Mouse (Mus musculus) heart, embryonic 16.5 days (tissue): ENCODE measurements around the gene Map3k14. TPM values are rescaled to one million over a fixed set of nuclear protein-coding genes. Genes with fewer than 3 reads are reported as not detected.
A peak's percentile ranks its signal among the peaks of the same experiment; 100 is the strongest.

Experiments used
- ATAC-seq: fragments of 200-750 bp; cut with Nextera tagmentation; replicated peaks from 2 replicates; pipeline ENCODE4 v1.8.0; 2017; ENCODE audit warnings: moderate number of reproducible peaks; ENCODE audit not compliant: insufficient read depth, low FRiP score; ENCODE audit errors: extremely low read depth
- H3K27ac ChIP-seq: fragments of 300-500 bp; sonication (generic); 2 replicates; pipeline ENCODE4 v1.5.1; 2014; ENCODE audit warnings: mild to moderate bottlenecking, low read length, control low read depth, moderate library complexity
- H3K27me3 ChIP-seq: fragments of 300-500 bp; sonication (generic); 2 replicates; pipeline ENCODE4 v1.6.1; 2014; ENCODE audit warnings: low read length, mixed read lengths; ENCODE audit not compliant: control insufficient read depth, insufficient read depth
- H3K36me3 ChIP-seq: fragments of 300-500 bp; sonication (generic); 2 replicates; pipeline ENCODE4 v1.6.1; 2014; ENCODE audit not compliant: control insufficient read depth, insufficient read depth
- H3K4me1 ChIP-seq: fragments of 300-500 bp; sonication (generic); 2 replicates; pipeline ENCODE4 v1.6.1; 2014; ENCODE audit warnings: low read length, mixed read lengths; ENCODE audit not compliant: control insufficient read depth, insufficient read depth
- H3K4me2 ChIP-seq: fragments of 300-500 bp; sonication (generic); 2 replicates; pipeline ENCODE4 v1.6.1; 2014; ENCODE audit warnings: low read depth, mild to moderate bottlenecking, control low read depth, low read length
- H3K4me3 ChIP-seq: fragments of 300-500 bp; sonication (generic); 2 replicates; pipeline ENCODE4 v1.5.1; 2014; ENCODE audit warnings: mild to moderate bottlenecking, control low read depth, low read length
- H3K9ac ChIP-seq: fragments of 300-500 bp; sonication (generic); 2 replicates; pipeline ENCODE4 v1.6.1; 2014; ENCODE audit warnings: low read length, control low read depth
- H3K9me3 ChIP-seq: fragments of 300-500 bp; sonication (generic); replicated peaks from 2 replicates; pipeline ENCODE4 v1.6.1; 2016; ENCODE audit warnings: low read length; ENCODE audit not compliant: control insufficient read depth
- WGBS: fragments of 180-500 bp; shearing (Covaris S2); extraction: QIAGEN DNeasy Blood & Tissue Kit; methylation state at CpG from one replicate; pipeline ENCODE4 v1.1.7; 2014; 5-methylcytosine and 5-hydroxymethylcytosine counted together
- polyA plus RNA-seq: library from polyadenylated mRNA; unstranded; fragments of >200 nt; fragmentation: Nextera tagmentation; extraction: Ambion mirVana; gene quantifications from 2 replicates; pipeline ENCODE4 v1.2.1, GENCODE M21; 2015

Map3k14 gene
- polyA plus RNA-seq, 1 experiment from 2014 or later, result 4.8 TPM

- Histone ChIP-seq H3K4me2 (peak within 1 kb of the TSS; percentile 98), H3K9ac (peak within 1 kb of the TSS; percentile 74), H3K4me1 (peaks cover 4% of the 10 kb centered on the region; the same call in 1 of the 2 replicates), H3K36me3 (peaks cover 13% of the 10 kb centered on the region; the same call in 1 of the 2 replicates), H3K27ac (peak within 1 kb of the TSS; percentile 44), H3K4me3 (peak within 1 kb of the TSS; percentile 64), H3K9me3 (peaks cover 2% of the 10 kb centered on the region; the same call in 1 of the 2 replicates), H3K27me3 (peaks cover 2% of the 10 kb centered on the region; the same call in 1 of the 2 replicates)
- peak; percentile 74 for ATAC-seq
- under 1% methylated on average over 45 of the region's 45 CpGs for WGBS
These were observed 49.3 kb downstream of the Map3k14 start, which contains the start of gene Spata32 for GRCm38 (mm10) chr11:103217790-103218516. Gene Spata32 (minus strand): TSS chr11:103218432.

GRCm38 (mm10) chr11:103215355-103215754, 51.9 kb downstream of the Map3k14 start:
- H3K4me1 ChIP-seq, result peaks cover 4% of the 10 kb centered on the region; the same call in 1 of the 2 replicates
- peaks cover 2% of the 10 kb centered on the region; the same call in 1 of the 2 replicates for H3K9me3 ChIP-seq
- WGBS, result 72% methylated on average over 1 of the region's 1 CpGs
- no peak overlapping the region for H3K4me3 ChIP-seq
- H3K9ac ChIP-seq, result no peak overlapping the region
- no peak for ATAC-seq
- H3K27me3 ChIP-seq, result peaks cover 2% of the 10 kb centered on the region; the same call in 1 of the 2 replicates
- H3K27ac ChIP-seq, result no peak overlapping the region
- no peak overlapping the region for H3K4me2 ChIP-seq
- H3K36me3 ChIP-seq, result peaks cover 4% of the 10 kb centered on the region; the same call in 1 of the 2 replicates

DNA sequence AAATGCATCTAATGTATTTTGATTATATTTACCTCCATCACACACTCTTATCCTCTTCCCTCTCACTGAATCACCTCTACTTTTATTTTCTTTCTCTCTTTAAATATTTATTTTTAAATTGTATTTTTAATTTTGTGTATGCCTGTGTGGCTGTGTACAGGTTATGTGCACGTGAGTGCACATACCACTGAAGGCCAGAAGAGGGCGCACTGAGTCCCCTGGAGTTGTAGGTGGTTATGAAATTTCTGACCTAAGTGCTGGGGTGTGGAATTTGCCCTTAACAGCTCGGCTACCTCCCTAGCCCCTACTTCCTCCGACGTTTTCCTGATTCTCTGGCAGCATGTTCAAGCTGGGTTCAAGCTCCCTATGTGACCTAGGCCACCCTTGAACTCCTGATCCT, 53.6 kb downstream of the Map3k14 start:
- H3K4me2 ChIP-seq, result no peak overlapping the region
- no peak overlapping the region for H3K9ac ChIP-seq
- 78% methylated on average over 5 of the region's 5 CpGs for WGBS
- H3K27me3 ChIP-seq, result no peaks in the 10 kb centered on the region
- peaks cover 4% of the 10 kb centered on the region; the same call in 1 of the 2 replicates for H3K4me1 ChIP-seq
- ATAC-seq, result no peak
- no peaks in the 10 kb centered on the region for H3K36me3 ChIP-seq
- no peak overlapping the region for H3K4me3 ChIP-seq
- H3K9me3 ChIP-seq, result peaks cover 2% of the 10 kb centered on the region; the same call in 1 of the 2 replicates
- H3K27ac ChIP-seq, result no peak overlapping the region

GRCm38 (mm10) chr11:103210291-103210690, 57.0 kb downstream of the Map3k14 start:
- H3K9ac ChIP-seq, result no peak overlapping the region
- no peaks in the 10 kb centered on the region for H3K4me1 ChIP-seq
- no peak overlapping the region for H3K4me2 ChIP-seq
- 55% methylated on average over 8 of the region's 8 CpGs for whole genome bisulfite sequencing
- ATAC-seq, result no peak
- no peaks in the 10 kb centered on the region for H3K27me3 ChIP-seq
- no peaks in the 10 kb centered on the region for H3K36me3 ChIP-seq
- H3K9me3 ChIP-seq, result peaks cover 2% of the 10 kb centered on the region; the same call in 1 of the 2 replicates
- H3K27ac ChIP-seq, result no peak overlapping the region
- no peak overlapping the region for H3K4me3 ChIP-seq

- no peak for ATAC-seq
- 87% methylated on average over 3 of the region's 3 CpGs for WGBS
- no peak within 1 kb of the TSS for H3K4me2 ChIP-seq
- no peak within 1 kb of the TSS for H3K27ac ChIP-seq
- H3K4me3 ChIP-seq, result no peak within 1 kb of the TSS
- H3K9me3 ChIP-seq, result no peaks in the 10 kb centered on the region
- no peak within 1 kb of the TSS for H3K9ac ChIP-seq
- H3K36me3 ChIP-seq, result no peaks in the 10 kb centered on the region
- no peaks in the 10 kb centered on the region for H3K4me1 ChIP-seq
- no peaks in the 10 kb centered on the region for H3K27me3 ChIP-seq
These were observed 58.8 kb downstream of the Map3k14 start, which contains the start of gene 1700023F06Rik for GRCm38 (mm10) chr11:103208458-103208857. Gene 1700023F06Rik (minus strand): TSS chr11:103208558.

DNA sequence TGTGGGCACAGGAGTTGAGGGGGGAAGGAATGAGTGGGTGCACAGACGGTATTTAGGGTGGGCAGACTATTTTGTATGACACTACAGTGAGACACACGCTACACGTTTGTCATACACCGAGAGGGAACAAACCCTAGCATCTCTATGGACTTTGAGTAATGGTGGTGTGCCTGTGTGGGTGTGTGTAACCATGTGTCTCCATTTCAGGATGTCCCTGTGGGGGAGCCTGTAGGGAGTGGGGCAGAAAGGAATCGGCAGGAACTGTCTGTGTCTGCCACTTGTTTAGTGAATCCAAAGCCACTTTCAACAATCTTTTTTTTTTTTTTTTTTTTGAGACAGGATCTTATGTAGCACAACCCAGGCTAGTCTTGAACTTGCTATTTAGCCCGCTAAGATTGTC, 61.1 kb downstream of the Map3k14 start:
- no peak overlapping the region for H3K4me2 ChIP-seq
- no peaks in the 10 kb centered on the region for H3K9me3 ChIP-seq
- no peaks in the 10 kb centered on the region for H3K36me3 ChIP-seq
- 85% methylated on average over 6 of the region's 6 CpGs for WGBS
- H3K27ac ChIP-seq, result no peak overlapping the region
- peaks cover 6% of the 10 kb centered on the region; the same call in 1 of the 2 replicates for H3K4me1 ChIP-seq
- no peaks in the 10 kb centered on the region for H3K27me3 ChIP-seq
- H3K4me3 ChIP-seq, result no peak overlapping the region
- ATAC-seq, result no peak
- no peak overlapping the region for H3K9ac ChIP-seq

DNA sequence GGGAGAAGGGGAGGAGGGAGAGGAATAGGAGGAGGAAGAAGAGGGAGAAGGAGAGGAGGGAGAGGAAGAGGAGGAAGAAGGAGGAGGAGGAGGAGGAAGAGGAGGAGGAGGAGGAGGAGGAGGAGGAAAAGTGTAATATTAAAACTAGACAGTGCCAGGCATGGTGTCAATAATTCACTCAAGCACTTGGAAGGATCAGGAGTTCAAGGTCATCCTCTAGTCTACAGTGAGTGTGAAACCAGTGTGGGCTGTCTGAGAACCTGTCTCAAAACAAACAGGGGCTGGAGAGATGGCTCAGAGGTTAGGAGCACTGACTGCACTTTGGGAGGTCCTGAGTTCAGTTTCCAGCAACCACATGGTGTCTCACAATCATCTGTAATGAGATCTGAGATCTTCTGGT, 64.9 kb downstream of the Map3k14 start:
- no peak for ATAC-seq
- no peak overlapping the region for H3K27ac ChIP-seq
- no peaks in the 10 kb centered on the region for H3K9me3 ChIP-seq
- H3K4me3 ChIP-seq, result no peak overlapping the region
- peaks cover 34% of the 10 kb centered on the region for H3K27me3 ChIP-seq
- no peak overlapping the region for H3K4me2 ChIP-seq
- no peaks in the 10 kb centered on the region for H3K36me3 ChIP-seq
- no peak overlapping the region for H3K9ac ChIP-seq
- peaks cover 18% of the 10 kb centered on the region for H3K4me1 ChIP-seq

DNA sequence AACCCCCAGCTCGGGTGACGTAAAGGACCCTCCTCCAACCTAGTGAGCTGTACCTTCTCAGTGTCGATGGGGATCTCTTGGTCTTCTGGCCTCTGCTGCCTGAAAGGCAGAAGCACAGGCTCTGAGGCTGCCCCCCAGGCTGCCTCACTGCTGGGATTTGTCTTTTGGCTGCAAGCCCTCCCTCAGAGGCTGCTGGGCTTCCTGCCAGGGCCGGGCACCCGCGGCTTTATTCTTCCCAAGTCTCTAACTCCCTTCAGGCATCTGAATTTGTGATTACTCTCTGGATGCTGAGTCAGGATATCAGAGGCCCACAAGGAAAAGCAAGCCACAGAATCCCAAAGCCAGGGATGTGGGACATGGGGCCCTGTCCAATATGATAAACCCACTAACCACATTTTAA, 65.6 kb downstream of the Map3k14 start:
- Histone ChIP-seq H3K4me3 (no peak overlapping the region), H3K9ac (no peak overlapping the region), H3K27me3 (peaks cover 39% of the 10 kb centered on the region), H3K9me3 (no peaks in the 10 kb centered on the region), H3K36me3 (no peaks in the 10 kb centered on the region), H3K4me2 (no peak overlapping the region), H3K27ac (no peak overlapping the region), H3K4me1 (peaks cover 18% of the 10 kb centered on the region)
- peak; percentile 76 for ATAC-seq
- WGBS, result 10% methylated on average over 6 of the region's 6 CpGs
